Mouse (Mus musculus) T-helper 1 cell (primary cell): ENCODE data around the gene Mat2b.
"Not testable (repeated sequence)": the region's sequence is repeated elsewhere in the genome, so short reads cannot be mapped to it uniquely, and the experiment has no call there.

Experiments
- in situ Hi-C: fragments of 300-600 bp; cut with MboI, MseI; formaldehyde crosslinking; loops from one replicate; pipeline ENCODE4 v1.15.1; 2025; ENCODE audit warnings: high pct_unique_total_duplicates

The Mat2b gene

GRCm38 (mm10) chr11:40695103-40695502 is at the start of gene Mat2b:
Mat2b (minus strand) TSS chr11:40695203.
- in situ Hi-C loops: no loop called here

- in situ Hi-C loops: no loop called here
Measured at GRCm38 (mm10) chr11:40744348-40744747, 49.3 kb upstream of the Mat2b start.

- in situ Hi-C loops: no loop called here
Measured at GRCm38 (mm10) chr11:40741605-40742262, 46.7 kb upstream of the Mat2b start.

GRCm38 (mm10) chr11:40737369-40737768 is 42.4 kb upstream of the Mat2b start:
- in situ Hi-C loops: no loop called here

GRCm38 (mm10) chr11:40734251-40734752 is 39.3 kb upstream of the Mat2b start:
- in situ Hi-C loops: no loop called here

- in situ Hi-C loops: no loop called here
Measured at GRCm38 (mm10) chr11:40733339-40734174, 38.6 kb upstream of the Mat2b start, which contains the start of the genes Hmmr and Nudcd2. Hmmr (minus strand) TSS chr11:40733422. Nudcd2 (plus strand) TSS chr11:40733667.

GRCm38 (mm10) chr11:40732997-40733338 is 38.0 kb upstream of the Mat2b start:
- in situ Hi-C loops: no loop called here

- in situ Hi-C loops: no loop called here
Measured at GRCm38 (mm10) chr11:40718324-40718723, 23.3 kb upstream of the Mat2b start.

- in situ Hi-C loops: no loop called here
Measured at GRCm38 (mm10) chr11:40715524-40715923, 20.5 kb upstream of the Mat2b start.

GRCm38 (mm10) chr11:40713858-40714257 is 18.9 kb upstream of the Mat2b start:
- in situ Hi-C loops: no loop called here

- in situ Hi-C loops: not testable (repeated sequence)
Measured at GRCm38 (mm10) chr11:40709899-40710298, 14.9 kb upstream of the Mat2b start.

GRCm38 (mm10) chr11:40694311-40695087 is 504 bp downstream of the Mat2b start:
- in situ Hi-C loops: no loop called here

- in situ Hi-C loops: no loop called here
Measured at GRCm38 (mm10) chr11:40693366-40693951, 1.5 kb downstream of the Mat2b start.

- in situ Hi-C loops: no loop called here
Measured at GRCm38 (mm10) chr11:40692511-40693365, 2.3 kb downstream of the Mat2b start.

- in situ Hi-C loops: no loop called here
Measured at GRCm38 (mm10) chr11:40692101-40692509, 2.9 kb downstream of the Mat2b start.

GRCm38 (mm10) chr11:40690444-40691127 is 4.4 kb downstream of the Mat2b start:
- in situ Hi-C loops: no loop called here

- in situ Hi-C loops: no loop called here
Measured at GRCm38 (mm10) chr11:40683295-40683694, 11.7 kb downstream of the Mat2b start.

GRCm38 (mm10) chr11:40682456-40682855 is 12.5 kb downstream of the Mat2b start:
- in situ Hi-C loops: no loop called here

- in situ Hi-C loops: no loop called here
Measured at GRCm38 (mm10) chr11:40677169-40677568, 17.8 kb downstream of the Mat2b start.
